Mouse (Mus musculus): ENCODE data around the gene Cux2.

DNA sequence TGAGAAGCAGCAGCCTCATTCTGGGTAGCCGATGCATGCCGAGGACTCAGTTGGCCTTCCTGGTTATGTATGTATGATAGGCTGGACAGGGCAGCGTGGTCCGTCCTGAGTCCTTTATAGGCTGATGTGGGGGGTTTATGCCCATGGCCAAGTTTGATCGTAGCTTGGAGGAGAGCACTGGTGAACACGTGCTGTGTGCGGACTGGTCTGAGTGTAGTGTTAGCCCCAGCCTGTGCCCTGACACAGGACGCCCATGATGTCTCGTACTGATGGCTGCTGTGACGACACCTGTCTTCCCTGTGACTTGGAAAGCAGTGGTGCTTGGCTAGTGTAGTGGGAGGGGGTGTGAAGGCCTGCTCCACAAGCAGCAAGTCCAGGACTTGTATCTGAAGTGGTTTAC, 236.2 kb downstream of the Cux2 start:
- TF ChIP-seq CTCF (IDR thresholded peaks at IDR 0.05): no peak
- TF ChIP-seq EP300 (IDR thresholded peaks at IDR 0.05): no peak
